Mouse (Mus musculus): ENCODE results near the gene Gpkow. TPM values are rescaled to one million over a fixed set of nuclear protein-coding genes. Genes with fewer than 3 reads are reported as not detected.

The Gpkow gene
- 25.9 and 26.1 TPM in 2 replicates for polyA plus RNA-seq (2015; fragmentation: Nextera tagmentation; extraction: Ambion mirVana)

- peak within 1 kb of the TSS; percentile 54 for H3K4me3 ChIP-seq (ENCODE audit: low read depth, low read length)
- H3K4me1 ChIP-seq (ENCODE audit: insufficient read depth, low read depth, low read length) = no peaks in the 10 kb centered on the region
- H3K36me3 ChIP-seq (ENCODE audit: insufficient read depth, low read length) = no peaks in the 10 kb centered on the region
- peak within 1 kb of the TSS; percentile 54; the same call in 1 of the 2 replicates for H3K27ac ChIP-seq (ENCODE audit: low read length)
- H3K9me3 ChIP-seq (ENCODE audit: low read length) = no peaks in the 10 kb centered on the region
- TF ChIP-seq CTCF (IDR thresholded peaks at IDR 0.05) = no peak
- TF ChIP-seq EP300 (IDR thresholded peaks at IDR 0.05) = no peak
- H3K4me2 ChIP-seq (replicated peaks; ENCODE audit: low read depth, low read length) = peak within 1 kb of the TSS; percentile 50
- DNase-seq (ENCODE audit: low spot score) (peak; percentile 96), ATAC-seq (peak; percentile 98)
- 9% methylated on average over 31 of the region's 33 CpGs for WGBS
- no peaks in the 10 kb centered on the region for H3K27me3 ChIP-seq (replicated peaks; ENCODE audit: insufficient read depth, low read length)
- H3K9ac ChIP-seq (replicated peaks; ENCODE audit: low read depth) = peak within 1 kb of the TSS; percentile 39; the same call in 1 of the 2 replicates
Measured at GRCm38 (mm10) chrX:7696954-7697381, at the start of gene Gpkow. Gene Gpkow, plus strand, starts transcription at chrX:7697131.

GRCm38 (mm10) chrX:7648671-7649304 lies 48.1 kb upstream of the Gpkow start:
- WGBS = 10% methylated on average over 25 of the region's 25 CpGs
- Histone ChIP-seq H3K4me3 (ENCODE audit: low read depth, low read length) (peak overlapping the region; percentile 36), H3K27ac (ENCODE audit: low read length) (peak overlapping the region; percentile 84), H3K27me3 (replicated peaks; ENCODE audit: insufficient read depth, low read length) (no peaks in the 10 kb centered on the region), H3K4me1 (ENCODE audit: insufficient read depth, low read depth, low read length) (no peaks in the 10 kb centered on the region), H3K4me2 (replicated peaks; ENCODE audit: low read depth, low read length) (peak overlapping the region; percentile 47), H3K9me3 (ENCODE audit: low read length) (no peaks in the 10 kb centered on the region), H3K36me3 (ENCODE audit: insufficient read depth, low read length) (no peaks in the 10 kb centered on the region), H3K9ac (replicated peaks; ENCODE audit: low read depth) (peak overlapping the region; percentile 36)
- ATAC-seq = peak; percentile 97
- TF ChIP-seq CTCF (IDR thresholded peaks at IDR 0.05) = peak; percentile 57
- peak; percentile 82 for TF ChIP-seq EP300 (IDR thresholded peaks at IDR 0.05)
- DNase-seq (ENCODE audit: low spot score) = peak; percentile 98

- Histone ChIP-seq H3K4me2 (replicated peaks; ENCODE audit: low read depth, low read length) (peak within 1 kb of the TSS; percentile 52), H3K9me3 (ENCODE audit: low read length) (no peaks in the 10 kb centered on the region), H3K4me3 (ENCODE audit: low read depth, low read length) (peak within 1 kb of the TSS; percentile 39), H3K27ac (ENCODE audit: low read length) (peak within 1 kb of the TSS; percentile 68), H3K27me3 (replicated peaks; ENCODE audit: insufficient read depth, low read length) (no peaks in the 10 kb centered on the region), H3K36me3 (ENCODE audit: insufficient read depth, low read length) (no peaks in the 10 kb centered on the region), H3K4me1 (ENCODE audit: insufficient read depth, low read depth, low read length) (no peaks in the 10 kb centered on the region), H3K9ac (replicated peaks; ENCODE audit: low read depth) (peak within 1 kb of the TSS; percentile 24)
- peak; percentile 59 for DNase-seq (ENCODE audit: low spot score)
- ATAC-seq = peak; percentile 77
- 22% methylated on average over 26 of the region's 26 CpGs for WGBS
- TF ChIP-seq CTCF (IDR thresholded peaks at IDR 0.05) = no peak
- no peak for TF ChIP-seq EP300 (IDR thresholded peaks at IDR 0.05)
Measured at GRCm38 (mm10) chrX:7657221-7657639, 39.7 kb upstream of the Gpkow start, which contains the start of gene Prickle3. Gene Prickle3, plus strand, starts transcription at chrX:7657260.

GRCm38 (mm10) chrX:7658031-7658784 lies 38.7 kb upstream of the Gpkow start:
- DNase-seq (ENCODE audit: low spot score) = peak; percentile 67
- H3K4me1 ChIP-seq (ENCODE audit: insufficient read depth, low read depth, low read length) = no peaks in the 10 kb centered on the region
- H3K27ac ChIP-seq (ENCODE audit: low read length) = peak overlapping the region; percentile 68
- H3K27me3 ChIP-seq (replicated peaks; ENCODE audit: insufficient read depth, low read length) = no peaks in the 10 kb centered on the region
- H3K9ac ChIP-seq (replicated peaks; ENCODE audit: low read depth) = no peak overlapping the region
- 10% methylated on average over 9 of the region's 15 CpGs for WGBS
- TF ChIP-seq CTCF (IDR thresholded peaks at IDR 0.05) = no peak
- no peak for TF ChIP-seq EP300 (IDR thresholded peaks at IDR 0.05)
- peak overlapping the region; percentile 52 for H3K4me2 ChIP-seq (replicated peaks; ENCODE audit: low read depth, low read length)
- no peaks in the 10 kb centered on the region for H3K36me3 ChIP-seq (ENCODE audit: insufficient read depth, low read length)
- H3K9me3 ChIP-seq (ENCODE audit: low read length) = no peaks in the 10 kb centered on the region
- peak; percentile 76 for ATAC-seq
- H3K4me3 ChIP-seq (ENCODE audit: low read depth, low read length) = peak overlapping the region; percentile 39

- WGBS = 43% methylated on average over 11 of the region's 11 CpGs
- H3K27me3 ChIP-seq (replicated peaks; ENCODE audit: insufficient read depth, low read length) = no peaks in the 10 kb centered on the region
- ATAC-seq (peak; percentile 32; the same call in 1 of the 2 replicates), DNase-seq (ENCODE audit: low spot score) (no peak)
- peak overlapping the region; percentile 57; the same call in 1 of the 2 replicates for H3K27ac ChIP-seq (ENCODE audit: low read length)
- H3K9me3 ChIP-seq (ENCODE audit: low read length) = no peaks in the 10 kb centered on the region
- no peaks in the 10 kb centered on the region for H3K36me3 ChIP-seq (ENCODE audit: insufficient read depth, low read length)
- H3K4me3 ChIP-seq (ENCODE audit: low read depth, low read length) = peak overlapping the region; percentile 39; the same call in 1 of the 2 replicates
- no peak overlapping the region for H3K9ac ChIP-seq (replicated peaks; ENCODE audit: low read depth)
- H3K4me2 ChIP-seq (replicated peaks; ENCODE audit: low read depth, low read length) = peak overlapping the region; percentile 52
- H3K4me1 ChIP-seq (ENCODE audit: insufficient read depth, low read depth, low read length) = no peaks in the 10 kb centered on the region
- TF ChIP-seq EP300 (IDR thresholded peaks at IDR 0.05) = no peak
- TF ChIP-seq CTCF (IDR thresholded peaks at IDR 0.05) = no peak
Measured at GRCm38 (mm10) chrX:7658785-7659589, 37.9 kb upstream of the Gpkow start.
